Mouse (Mus musculus) adrenal gland, adult 2 months (tissue): Measurements from ENCODE around the gene Glb1l2. TPM values are rescaled to one million over a fixed set of nuclear protein-coding genes. Genes with fewer than 3 reads are reported as not detected.
A peak's percentile ranks its signal among the peaks of the same experiment; 100 is the strongest.

Experiments
- DNase-seq: peaks from one replicate; pipeline ENCODE4 v3.0.0; 2021
- long read RNA-seq: library from polyadenylated mRNA; stranded (forward); transcript quantifications from one replicate; pipeline ENCODE4 v2.0.0, GENCODE M21; 2021
- polyA plus RNA-seq: library from polyadenylated mRNA; depleted of rRNA; stranded (reverse); fragments of >200 nt; gene quantifications from 2 replicates; pipeline ENCODE4 v1.2.3, GENCODE M21; 2012; rRNA removed
- total RNA-seq, 2 experiments: library from RNA; stranded (reverse); gene quantifications; 2 replicates each; pipeline ENCODE4 v1.2.3; 2021

Gene Glb1l2
- total RNA-seq (10 to 100 TPM in 1 of 2 experiments, 1 to 10 TPM in 1; 7.1 to 15.9 TPM), polyA plus RNA-seq (8.7 and 9.9 TPM in 2 replicates)
- long read RNA-seq, transcript Glb1l2-202 (19 exons, 3,688 nt) = major isoform, 13 of 17 reads
- long read RNA-seq, partial matches to known transcripts = 2 of 17 reads
- long read RNA-seq, other reads (novel, unspliced or antisense) = 2 of 17 reads

DNA sequence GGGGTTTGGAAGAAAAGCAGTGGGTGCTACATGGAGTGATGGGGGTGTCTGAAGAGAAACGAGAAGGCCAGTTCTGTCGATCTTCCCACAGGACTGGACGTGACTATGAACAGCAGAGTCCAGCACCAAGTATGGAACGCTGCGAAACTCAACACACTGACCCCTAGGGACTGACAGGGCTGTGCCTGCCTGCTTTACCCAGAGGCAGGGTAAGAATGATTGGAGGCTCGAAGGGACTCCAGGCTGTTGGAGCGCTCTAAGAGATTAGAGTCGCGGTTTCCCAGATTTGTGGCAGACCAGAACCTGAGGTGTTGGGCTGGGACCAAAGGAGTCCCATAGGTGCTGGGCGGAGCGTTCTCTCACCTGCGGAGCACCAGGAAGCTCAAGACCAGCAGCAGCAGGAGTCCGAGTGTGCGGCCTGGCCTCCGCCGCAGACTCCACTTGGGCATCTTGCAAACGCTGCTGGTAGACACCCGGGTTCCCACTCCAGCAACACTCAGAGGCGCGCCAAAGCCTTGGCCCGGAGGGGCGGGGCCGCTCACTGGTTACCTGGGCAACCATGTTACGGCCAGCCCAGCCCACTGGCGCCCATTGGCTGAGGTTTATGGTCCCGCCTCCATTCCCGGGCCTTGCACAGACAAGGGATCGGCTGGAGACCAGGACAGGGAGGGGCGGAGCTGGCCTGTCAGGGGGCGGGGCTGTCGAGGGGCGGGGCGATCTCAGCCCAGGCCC lies at the start of gene Glb1l2:
Gene Glb1l2, minus strand, starts transcription at position 534 of the 732 bp plus-strand sequence.
- peak; percentile 97 for DNase-seq

GRCm38 (mm10) chr9:26831089-26831488 lies 24.8 kb upstream of the Glb1l2 start:
- DNase-seq = no peak

DNA sequence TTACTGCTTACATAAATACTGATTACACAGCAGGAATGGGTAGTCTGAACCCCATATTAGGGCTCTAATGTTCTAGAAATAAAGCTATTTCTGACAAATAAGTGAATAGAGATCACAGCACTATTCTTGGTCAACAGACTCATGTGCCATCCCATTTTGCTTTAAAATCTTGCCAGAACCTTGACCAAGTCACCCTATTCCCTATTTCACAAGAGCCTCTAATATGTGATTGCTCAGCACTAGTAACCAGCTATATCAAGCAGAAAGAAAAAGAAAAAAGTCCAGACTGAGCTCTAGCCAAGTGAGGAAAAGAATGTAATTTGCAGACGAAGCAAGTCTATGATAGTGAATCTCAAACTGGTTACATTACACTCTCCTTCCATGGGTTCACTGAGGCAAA lies 13.7 kb upstream of the Glb1l2 start:
- DNase-seq = peak; percentile 16

DNA sequence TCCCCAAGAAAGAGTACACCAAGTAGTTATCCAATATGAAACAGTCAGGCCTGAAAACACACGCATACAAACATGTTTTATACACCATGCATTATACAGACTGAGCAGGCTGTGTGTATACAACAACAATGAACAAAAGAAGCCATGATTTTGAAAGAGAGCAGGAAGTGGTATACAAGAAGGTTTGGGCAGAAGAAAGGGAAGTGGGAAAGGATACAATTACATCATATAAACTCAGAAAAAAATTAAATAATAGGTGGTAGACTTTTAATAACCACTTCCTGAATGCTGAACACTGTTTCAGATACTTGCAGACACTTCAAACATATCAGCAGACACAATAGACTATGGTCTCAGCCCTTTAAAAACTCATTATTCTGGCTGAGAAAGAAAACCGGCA lies 2.5 kb upstream of the Glb1l2 start:
- no peak for DNase-seq

DNA sequence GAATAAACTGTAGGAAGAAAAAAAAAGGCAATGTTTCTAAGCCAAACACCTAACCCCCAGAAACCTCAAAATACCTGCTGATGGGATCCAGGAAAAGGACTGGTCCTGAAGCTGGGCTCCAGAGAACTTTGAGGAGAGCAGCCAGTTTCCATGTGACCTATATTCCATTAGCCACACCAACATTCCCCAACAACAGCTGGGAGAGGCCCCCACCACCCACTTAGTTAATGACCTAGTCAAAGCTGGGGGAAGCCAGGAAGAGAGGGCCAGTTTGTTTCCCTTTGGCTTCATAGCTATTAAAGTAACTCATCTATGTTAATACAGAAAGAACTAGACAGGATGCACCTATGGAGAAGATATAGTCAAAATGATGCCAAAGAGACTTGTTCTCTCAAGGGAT lies 1.9 kb downstream of the Glb1l2 start:
- DNase-seq = no peak

- no peak for DNase-seq
Measured at GRCm38 (mm10) chr9:26800357-26800756, 5.9 kb downstream of the Glb1l2 start.

DNA sequence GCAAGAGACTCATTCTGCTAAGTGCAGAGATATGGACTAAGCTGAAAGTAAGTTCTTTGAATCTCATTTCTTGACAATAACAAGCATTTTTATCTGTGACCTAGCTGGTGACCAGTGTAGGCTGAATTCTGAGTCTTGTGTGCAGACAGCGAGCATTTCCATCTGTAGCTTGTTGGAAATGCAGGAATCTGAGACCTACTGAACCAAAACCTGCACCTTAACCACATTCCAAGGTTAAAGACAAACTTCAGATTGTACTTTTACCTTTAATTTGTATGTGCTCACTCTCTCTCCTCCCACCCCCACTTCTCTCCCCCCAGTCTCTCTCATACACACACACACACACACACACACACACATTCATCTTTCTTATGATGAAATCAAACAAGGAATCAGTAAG lies 7.5 kb downstream of the Glb1l2 start:
- no peak for DNase-seq

DNA sequence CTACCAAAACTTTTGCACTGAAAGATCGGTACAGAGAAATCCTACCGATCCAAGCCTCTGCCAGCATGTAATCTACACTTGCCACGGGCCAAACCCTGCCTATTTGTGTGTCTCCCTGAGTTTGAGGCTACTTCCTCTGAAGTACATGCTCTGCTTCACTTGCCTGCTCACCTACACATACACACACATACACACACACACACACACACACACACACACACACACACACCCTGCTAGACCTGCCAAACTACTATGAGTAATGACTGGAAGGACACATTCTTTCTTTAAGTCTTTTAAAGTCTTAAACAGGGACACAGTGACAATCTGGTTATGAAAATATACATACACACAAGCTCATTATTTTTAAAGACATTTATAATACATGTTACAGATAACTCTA lies 8.1 kb downstream of the Glb1l2 start:
- DNase-seq = no peak

GRCm38 (mm10) chr9:26792829-26793228 lies 13.4 kb downstream of the Glb1l2 start:
- no peak for DNase-seq

DNA sequence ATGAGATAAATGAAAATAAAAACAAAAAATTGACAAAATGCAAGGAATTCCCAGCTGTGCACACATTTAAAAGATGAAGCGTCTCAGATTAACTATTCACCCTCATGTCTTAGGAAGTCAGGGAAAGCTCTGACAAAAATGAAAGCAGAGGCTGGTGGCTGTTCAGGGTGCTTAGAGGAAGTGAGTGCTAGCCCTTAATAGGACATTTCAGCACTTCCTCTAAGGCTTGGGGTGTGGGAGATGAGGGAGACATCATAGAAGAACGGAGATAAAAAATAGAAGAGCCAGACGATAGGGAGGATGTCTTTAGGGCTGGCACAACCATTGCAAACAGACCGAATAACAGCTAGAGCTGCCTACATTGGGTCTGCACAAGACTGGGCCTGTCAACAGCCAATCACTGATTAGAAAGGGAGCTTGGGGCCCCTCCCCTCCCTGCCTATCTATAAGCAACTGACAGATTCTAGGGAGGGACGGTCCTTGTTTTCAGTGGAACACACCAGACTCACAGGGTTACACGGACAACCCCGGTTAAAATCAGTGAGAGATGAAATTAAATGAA lies 22.8 kb downstream of the Glb1l2 start:
- DNase-seq = no peak

- DNase-seq = no peak
Measured at GRCm38 (mm10) chr9:26778421-26778820, 27.8 kb downstream of the Glb1l2 start.

DNA sequence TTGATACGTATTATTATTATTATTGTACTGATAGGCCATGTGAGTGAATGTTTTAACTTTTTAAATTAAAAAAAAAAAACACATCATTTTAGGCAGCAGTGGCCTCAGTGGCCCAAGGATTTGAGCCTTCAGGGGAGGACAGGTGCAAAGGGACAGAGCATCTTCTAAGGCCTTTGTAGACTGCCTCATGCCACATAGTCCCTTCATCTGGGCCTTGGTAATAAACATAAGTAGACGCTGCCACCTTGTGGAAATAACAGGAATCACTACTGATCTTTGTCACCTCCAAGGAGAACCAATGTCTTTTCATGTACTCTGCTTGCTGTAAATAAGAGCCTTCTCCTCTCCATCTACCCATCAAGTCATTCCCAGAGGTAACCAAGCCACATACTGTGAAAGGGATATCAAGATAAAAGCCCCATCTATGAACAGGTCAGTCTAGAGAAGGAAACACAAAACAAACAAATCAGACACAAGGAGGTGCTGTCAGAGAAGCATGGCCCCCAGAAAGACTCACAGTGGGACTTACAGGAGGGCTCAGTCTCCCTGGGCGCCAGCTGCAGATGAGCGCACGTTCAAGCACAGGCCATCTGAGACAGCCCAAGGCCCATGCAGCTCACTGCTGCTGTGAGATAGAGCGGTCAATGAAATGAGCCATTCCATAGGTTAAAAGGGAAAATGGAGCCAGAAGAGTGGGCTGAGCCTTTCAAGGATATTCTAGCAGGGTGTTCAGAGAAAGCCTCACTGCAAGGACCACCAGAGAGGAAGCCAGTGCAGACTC lies 30.0 kb downstream of the Glb1l2 start:
- DNase-seq = peak; percentile 41

DNA sequence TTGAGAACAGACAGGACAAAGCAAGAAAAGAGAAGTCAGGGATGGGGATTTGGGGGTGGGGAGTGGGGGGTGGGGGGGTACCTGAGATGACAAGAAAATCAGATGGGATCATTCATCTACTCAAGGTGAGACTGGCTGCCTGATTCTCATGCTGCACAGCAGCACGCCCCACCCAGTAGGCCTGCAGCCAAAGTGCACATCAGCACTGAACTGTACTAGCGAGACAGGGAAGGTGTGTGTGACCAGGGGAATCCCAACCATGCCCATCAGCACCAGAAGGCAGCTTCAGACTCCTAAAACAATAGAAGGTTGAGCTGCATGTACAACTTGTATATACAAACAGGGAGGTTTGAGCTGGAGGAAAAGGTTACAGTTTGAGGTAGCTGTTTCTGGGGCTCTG lies 30.6 kb downstream of the Glb1l2 start:
- no peak for DNase-seq

DNA sequence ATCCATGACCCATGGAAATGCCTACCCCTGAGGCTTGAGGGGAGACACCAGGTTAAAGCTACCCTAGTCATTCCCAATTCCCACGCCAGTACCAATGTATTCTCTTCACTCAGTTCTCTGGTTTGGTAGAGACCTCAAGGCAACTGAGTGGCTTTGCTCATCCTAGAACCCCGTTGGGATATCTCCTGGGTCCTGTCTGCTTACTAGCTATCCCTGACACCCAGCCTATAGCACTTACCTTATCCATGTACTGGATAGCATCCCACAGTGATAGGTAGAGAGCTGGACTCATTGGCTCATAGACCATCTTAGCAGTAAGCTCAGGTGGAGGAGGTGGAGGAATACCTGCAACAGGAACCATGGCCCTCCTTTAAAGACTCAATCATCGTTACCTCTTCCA lies 38.1 kb downstream of the Glb1l2 start:
- DNase-seq = no peak

DNA sequence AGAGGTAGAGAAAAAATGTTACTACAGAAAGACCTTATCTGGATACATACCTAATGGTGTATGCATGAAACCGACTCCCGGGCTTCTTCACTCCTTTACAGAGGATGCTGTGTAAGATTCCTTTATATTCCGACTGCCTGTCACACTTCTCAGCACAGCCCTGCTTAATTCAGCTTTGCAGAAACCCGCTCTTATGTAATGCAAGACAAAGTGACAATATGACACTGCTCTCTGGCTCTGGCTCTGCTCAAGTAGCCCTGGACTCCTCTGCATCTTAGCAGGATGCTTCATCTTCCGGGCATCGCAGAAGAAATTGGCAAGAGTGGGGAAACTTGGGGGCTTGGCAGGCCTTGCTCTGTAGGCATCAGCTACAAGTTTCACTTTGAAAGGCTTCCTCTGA lies 43.8 kb downstream of the Glb1l2 start:
- DNase-seq = no peak

DNA sequence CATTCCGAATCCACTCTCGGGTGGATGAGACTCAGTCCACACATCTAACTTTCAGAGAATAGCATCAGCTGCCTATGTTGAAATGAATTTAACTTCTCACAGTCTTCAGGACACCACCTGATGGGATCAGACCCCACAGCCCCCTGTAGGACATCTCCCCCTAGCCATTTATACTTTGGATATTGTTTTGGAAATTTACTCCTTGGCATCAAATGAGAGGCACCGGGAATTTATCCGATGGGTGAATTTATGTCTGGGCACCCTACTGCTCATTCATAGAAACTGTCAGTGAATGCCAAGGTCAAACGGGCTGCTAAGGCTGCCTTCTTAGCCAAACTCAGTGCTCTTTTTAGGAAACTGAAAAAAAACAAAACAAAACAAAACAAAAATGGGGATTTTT lies 45.7 kb downstream of the Glb1l2 start:
- peak; percentile 55 for DNase-seq

- peak; percentile 66 for DNase-seq
Measured at GRCm38 (mm10) chr9:26760081-26760480, 46.2 kb downstream of the Glb1l2 start.

DNA sequence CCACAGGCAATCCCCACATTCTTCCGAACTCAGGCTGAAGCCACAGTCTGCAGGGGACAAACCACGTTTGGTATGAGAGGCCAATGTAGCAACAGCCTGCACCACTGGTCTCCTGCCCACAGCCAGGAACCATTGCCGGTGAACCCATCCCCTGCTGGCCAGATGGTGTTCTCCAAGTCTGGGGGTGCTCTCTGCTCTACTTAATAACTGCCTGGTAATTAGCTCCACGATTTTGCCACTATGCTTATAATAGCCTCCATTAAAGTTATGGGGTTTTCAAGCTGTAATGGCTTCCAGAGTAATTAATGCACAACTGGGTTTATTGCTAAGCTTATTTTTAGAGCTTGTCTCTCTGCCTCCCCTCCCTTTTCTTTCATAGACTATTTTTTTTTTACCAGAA lies 57.4 kb downstream of the Glb1l2 start:
- no peak for DNase-seq

DNA sequence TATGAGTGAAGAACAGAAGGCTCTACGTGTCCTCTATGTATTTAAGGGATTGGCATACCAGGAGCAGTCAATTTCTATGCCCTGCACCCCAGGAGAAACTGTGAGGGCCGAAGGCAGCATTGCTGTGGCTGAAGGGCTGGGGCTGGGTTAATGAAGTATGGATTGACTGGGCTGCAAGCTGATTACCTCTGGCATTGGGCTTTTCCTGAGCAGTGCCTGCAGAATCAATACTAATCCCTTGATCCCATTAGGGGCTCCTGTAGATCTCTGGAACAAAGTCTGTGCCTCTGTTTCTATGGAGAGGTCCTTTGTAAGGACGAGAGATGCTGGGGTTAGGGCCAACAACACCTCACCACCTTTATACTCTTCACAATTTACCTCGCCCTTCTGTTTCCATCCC lies 59.1 kb downstream of the Glb1l2 start:
- no peak for DNase-seq

DNA sequence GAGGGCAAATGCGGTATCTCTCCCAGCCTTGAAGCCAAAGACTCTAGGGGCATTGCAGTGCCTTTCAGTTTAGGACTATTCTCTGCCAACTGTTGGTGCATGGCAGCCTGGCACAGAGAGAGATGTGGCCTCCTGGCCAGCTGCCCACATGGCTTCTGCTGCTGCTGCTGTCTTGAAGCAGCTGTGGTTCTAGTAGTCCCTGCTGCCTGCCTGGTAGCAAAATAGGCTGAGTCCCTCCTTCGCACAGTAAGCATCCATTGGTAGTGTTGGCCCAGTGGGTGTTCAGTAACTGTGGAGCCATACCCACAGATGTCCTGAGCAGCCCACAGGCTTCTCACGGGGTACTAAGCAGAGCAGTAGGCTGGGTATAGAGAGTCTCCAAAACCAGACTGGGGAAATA lies 63.5 kb downstream of the Glb1l2 start:
- no peak for DNase-seq

GRCm38 (mm10) chr9:26737116-26737515 lies 69.2 kb downstream of the Glb1l2 start:
- DNase-seq = no peak

DNA sequence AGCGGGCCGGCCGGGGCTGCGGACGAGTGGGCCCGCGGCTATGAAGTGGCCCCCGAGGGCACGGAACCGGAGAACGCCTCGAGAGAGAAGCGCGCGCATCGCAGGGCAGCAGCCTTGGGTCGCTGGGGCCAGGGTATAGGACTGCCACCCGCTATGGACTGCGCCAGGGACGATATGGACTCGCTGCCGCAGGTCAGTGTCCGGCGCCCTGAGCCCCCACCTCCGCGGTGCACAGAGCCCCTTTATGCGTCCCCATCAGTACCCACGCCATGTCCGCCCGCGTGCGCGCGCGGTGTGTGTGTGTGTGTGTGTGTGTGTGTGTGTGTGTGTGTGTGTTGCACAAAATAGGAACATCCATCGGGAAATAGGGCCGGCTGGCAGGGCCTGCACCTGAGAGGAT lies 72.3 kb downstream of the Glb1l2 start:
- no peak for DNase-seq
